Mouse (Mus musculus) ES-Bruce4 (cell line): ENCODE results near the gene Cwc22.

ENCODE experiments used
- CTCF ChIP-seq: IDR thresholded peaks from one replicate; pipeline ENCODE4 v1.8.1; 2011; ENCODE audit warnings: low read depth, low read length
- POLR2A ChIP-seq: IDR thresholded peaks from one replicate; pipeline ENCODE4 v1.8.1; 2011; ENCODE audit warnings: low read length; ENCODE audit not compliant: insufficient read depth

- TF ChIP-seq CTCF: no peak
- no peak for TF ChIP-seq POLR2A
Observed at GRCm38 (mm10) chr2:77915187-77915586, 31.0 kb downstream of the Cwc22 start.
